Mouse (Mus musculus): ENCODE data around the gene Ifitm3. TPM values are rescaled to one million over a fixed set of nuclear protein-coding genes. Genes with fewer than 3 reads are reported as not detected.
"Not testable (repeated sequence)": the region's sequence is repeated elsewhere in the genome, so short reads cannot be mapped to it uniquely, and the experiment has no call there.

Gene Ifitm3
- polyA plus RNA-seq, 1 experiment from 2014 or later = 21.0 TPM

- 94% methylated on average over 4 of the region's 4 CpGs for WGBS
- Histone ChIP-seq H3K9ac (ENCODE audit: low read length) (no peak overlapping the region), H3K9me3 (ENCODE audit: control insufficient read depth, low read length) (no peaks in the 10 kb centered on the region), H3K4me2 (ENCODE audit: low read depth) (no peak overlapping the region), H3K27ac (ENCODE audit: low read depth, low read length) (no peak overlapping the region), H3K27me3 (ENCODE audit: control insufficient read depth, insufficient read depth, low read length) (no peaks in the 10 kb centered on the region), H3K36me3 (ENCODE audit: control insufficient read depth, insufficient read depth, low read length) (no peaks in the 10 kb centered on the region), H3K4me1 (ENCODE audit: control insufficient read depth, insufficient read depth, low read length) (no peaks in the 10 kb centered on the region), H3K4me3 (ENCODE audit: low read depth, low read length) (no peak overlapping the region)
- ATAC-seq (ENCODE audit: insufficient read depth, low FRiP score, low TSS enrichment) (no peak), DNase-seq (ENCODE audit: low spot score) (no peak)
Observed at GRCm38 (mm10) chr7:141039386-141040107, 29.0 kb upstream of the Ifitm3 start.

GRCm38 (mm10) chr7:141038090-141039032, 27.8 kb upstream of the Ifitm3 start:
- ATAC-seq (ENCODE audit: insufficient read depth, low FRiP score, low TSS enrichment) (no peak), DNase-seq (ENCODE audit: low spot score) (no peak)
- WGBS = 81% methylated on average over 20 of the region's 21 CpGs
- H3K9me3 ChIP-seq (ENCODE audit: control insufficient read depth, low read length) = no peaks in the 10 kb centered on the region
- H3K27me3 ChIP-seq (ENCODE audit: control insufficient read depth, insufficient read depth, low read length) = no peaks in the 10 kb centered on the region
- no peak overlapping the region for H3K27ac ChIP-seq (ENCODE audit: low read depth, low read length)
- H3K4me2 ChIP-seq (ENCODE audit: low read depth) = no peak overlapping the region
- no peak overlapping the region for H3K9ac ChIP-seq (ENCODE audit: low read length)
- no peaks in the 10 kb centered on the region for H3K36me3 ChIP-seq (ENCODE audit: control insufficient read depth, insufficient read depth, low read length)
- H3K4me1 ChIP-seq (ENCODE audit: control insufficient read depth, insufficient read depth, low read length) = no peaks in the 10 kb centered on the region
- H3K4me3 ChIP-seq (ENCODE audit: low read depth, low read length) = no peak overlapping the region

- not testable (repeated sequence) for H3K4me2 ChIP-seq (ENCODE audit: low read depth); H3K36me3 ChIP-seq (ENCODE audit: control insufficient read depth, insufficient read depth, low read length); H3K4me3 ChIP-seq (ENCODE audit: low read depth, low read length); H3K4me1 ChIP-seq (ENCODE audit: control insufficient read depth, insufficient read depth, low read length); H3K9ac ChIP-seq (ENCODE audit: low read length); DNase-seq (ENCODE audit: low spot score); ATAC-seq (ENCODE audit: insufficient read depth, low FRiP score, low TSS enrichment); H3K9me3 ChIP-seq (ENCODE audit: control insufficient read depth, low read length); H3K27me3 ChIP-seq (ENCODE audit: control insufficient read depth, insufficient read depth, low read length); H3K27ac ChIP-seq (ENCODE audit: low read depth, low read length)
- WGBS = 95% methylated on average over 1 of the region's 2 CpGs
Observed at GRCm38 (mm10) chr7:141036624-141037023, 26.1 kb upstream of the Ifitm3 start.

GRCm38 (mm10) chr7:141032458-141033167, 22.0 kb upstream of the Ifitm3 start:
- no peaks in the 10 kb centered on the region for H3K4me1 ChIP-seq (ENCODE audit: control insufficient read depth, insufficient read depth, low read length)
- ATAC-seq (ENCODE audit: insufficient read depth, low FRiP score, low TSS enrichment) = no peak
- 85% methylated on average over 9 of the region's 9 CpGs for WGBS

GRCm38 (mm10) chr7:141030390-141030789, 19.8 kb upstream of the Ifitm3 start:
- 46% methylated on average over 3 of the region's 3 CpGs for WGBS
- Histone ChIP-seq H3K9me3 (ENCODE audit: control insufficient read depth, low read length) (no peaks in the 10 kb centered on the region), H3K9ac (ENCODE audit: low read length) (no peak overlapping the region), H3K36me3 (ENCODE audit: control insufficient read depth, insufficient read depth, low read length) (no peaks in the 10 kb centered on the region), H3K4me1 (ENCODE audit: control insufficient read depth, insufficient read depth, low read length) (no peaks in the 10 kb centered on the region), H3K27ac (ENCODE audit: low read depth, low read length) (no peak overlapping the region), H3K4me3 (ENCODE audit: low read depth, low read length) (no peak overlapping the region), H3K27me3 (ENCODE audit: control insufficient read depth, insufficient read depth, low read length) (no peaks in the 10 kb centered on the region), H3K4me2 (ENCODE audit: low read depth) (no peak overlapping the region)
- DNase-seq (ENCODE audit: low spot score) (no peak), ATAC-seq (ENCODE audit: insufficient read depth, low FRiP score, low TSS enrichment) (no peak)

More at GRCm38 (mm10) chr7:141032458-141033167, 22.0 kb upstream of the Ifitm3 start:
- Histone ChIP-seq H3K9me3 (ENCODE audit: control insufficient read depth, low read length) (no peaks in the 10 kb centered on the region), H3K27me3 (ENCODE audit: control insufficient read depth, insufficient read depth, low read length) (no peaks in the 10 kb centered on the region), H3K36me3 (ENCODE audit: control insufficient read depth, insufficient read depth, low read length) (no peaks in the 10 kb centered on the region), H3K4me2 (ENCODE audit: low read depth) (no peak overlapping the region), H3K4me3 (ENCODE audit: low read depth, low read length) (no peak overlapping the region), H3K27ac (ENCODE audit: low read depth, low read length) (no peak overlapping the region), H3K9ac (ENCODE audit: low read length) (no peak overlapping the region)
- DNase-seq (ENCODE audit: low spot score) = no peak

- no peaks in the 10 kb centered on the region for H3K36me3 ChIP-seq (ENCODE audit: control insufficient read depth, insufficient read depth, low read length)
- no peak within 1 kb of the TSS for H3K4me2 ChIP-seq (ENCODE audit: low read depth)
- WGBS = 98% methylated on average over 2 of the region's 2 CpGs
- H3K27me3 ChIP-seq (ENCODE audit: control insufficient read depth, insufficient read depth, low read length) = no peaks in the 10 kb centered on the region
- no peak within 1 kb of the TSS for H3K4me3 ChIP-seq (ENCODE audit: low read depth, low read length)
- H3K27ac ChIP-seq (ENCODE audit: low read depth, low read length) = no peak within 1 kb of the TSS
- no peak within 1 kb of the TSS for H3K9ac ChIP-seq (ENCODE audit: low read length)
- no peaks in the 10 kb centered on the region for H3K9me3 ChIP-seq (ENCODE audit: control insufficient read depth, low read length)
- H3K4me1 ChIP-seq (ENCODE audit: control insufficient read depth, insufficient read depth, low read length) = no peaks in the 10 kb centered on the region
- DNase-seq (ENCODE audit: low spot score) (no peak), ATAC-seq (ENCODE audit: insufficient read depth, low FRiP score, low TSS enrichment) (no peak)
Observed at GRCm38 (mm10) chr7:141028831-141029230, 18.3 kb upstream of the Ifitm3 start, which contains the start of gene Gm17387. Gene Gm17387 (plus strand): TSS chr7:141029131.

GRCm38 (mm10) chr7:141026740-141027098, 16.1 kb upstream of the Ifitm3 start:
- no peak overlapping the region for H3K9ac ChIP-seq (ENCODE audit: low read length)
- peak overlapping the region; percentile 89 for H3K27ac ChIP-seq (ENCODE audit: low read depth, low read length)
- no peak overlapping the region for H3K4me3 ChIP-seq (ENCODE audit: low read depth, low read length)
- no peaks in the 10 kb centered on the region for H3K27me3 ChIP-seq (ENCODE audit: control insufficient read depth, insufficient read depth, low read length)
- no peak for DNase-seq (ENCODE audit: low spot score)
- WGBS = 55% methylated on average over 5 of the region's 5 CpGs
- H3K36me3 ChIP-seq (ENCODE audit: control insufficient read depth, insufficient read depth, low read length) = no peaks in the 10 kb centered on the region
- peak; percentile 29 for ATAC-seq (ENCODE audit: insufficient read depth, low FRiP score, low TSS enrichment)
- H3K4me2 ChIP-seq (ENCODE audit: low read depth) = no peak overlapping the region
- no peaks in the 10 kb centered on the region for H3K9me3 ChIP-seq (ENCODE audit: control insufficient read depth, low read length)
- no peaks in the 10 kb centered on the region for H3K4me1 ChIP-seq (ENCODE audit: control insufficient read depth, insufficient read depth, low read length)

GRCm38 (mm10) chr7:141026097-141026739, 15.6 kb upstream of the Ifitm3 start:
- 30% methylated on average over 6 of the region's 6 CpGs for WGBS
- DNase-seq (ENCODE audit: low spot score) (peak; percentile 23), ATAC-seq (ENCODE audit: insufficient read depth, low FRiP score, low TSS enrichment) (peak; percentile 14; the same call in 1 of the 2 replicates)

More at GRCm38 (mm10) chr7:141026097-141026739, 15.6 kb upstream of the Ifitm3 start:
- H3K4me2 ChIP-seq (ENCODE audit: low read depth) = no peak overlapping the region
- H3K27me3 ChIP-seq (ENCODE audit: control insufficient read depth, insufficient read depth, low read length) = no peaks in the 10 kb centered on the region
- no peaks in the 10 kb centered on the region for H3K4me1 ChIP-seq (ENCODE audit: control insufficient read depth, insufficient read depth, low read length)
- H3K27ac ChIP-seq (ENCODE audit: low read depth, low read length) = peak overlapping the region; percentile 89
- no peak overlapping the region for H3K9ac ChIP-seq (ENCODE audit: low read length)
- H3K36me3 ChIP-seq (ENCODE audit: control insufficient read depth, insufficient read depth, low read length) = no peaks in the 10 kb centered on the region
- no peaks in the 10 kb centered on the region for H3K9me3 ChIP-seq (ENCODE audit: control insufficient read depth, low read length)
- H3K4me3 ChIP-seq (ENCODE audit: low read depth, low read length) = no peak overlapping the region

All from neural tube, embryonic 11.5 days (tissue).